Mouse (Mus musculus) kidney, adult 2 months (tissue): ENCODE data around the gene Sorcs2.

Experiments
- CTCF ChIP-seq: fragments of 200-500 bp; conservative IDR thresholded peaks from 2 replicates; pipeline ENCODE4 v1.5.1; 2011; ENCODE audit warnings: low read depth, mild to moderate bottlenecking, control low read depth, low read length, moderate library complexity, mixed read lengths; ENCODE audit not compliant: insufficient read depth, insufficient read length
- POLR2A ChIP-seq: fragments of 200-500 bp; IDR thresholded peaks from one replicate; pipeline ENCODE4 v1.6.1; 2011; ENCODE audit warnings: low read depth, low read length, control low read depth

DNA sequence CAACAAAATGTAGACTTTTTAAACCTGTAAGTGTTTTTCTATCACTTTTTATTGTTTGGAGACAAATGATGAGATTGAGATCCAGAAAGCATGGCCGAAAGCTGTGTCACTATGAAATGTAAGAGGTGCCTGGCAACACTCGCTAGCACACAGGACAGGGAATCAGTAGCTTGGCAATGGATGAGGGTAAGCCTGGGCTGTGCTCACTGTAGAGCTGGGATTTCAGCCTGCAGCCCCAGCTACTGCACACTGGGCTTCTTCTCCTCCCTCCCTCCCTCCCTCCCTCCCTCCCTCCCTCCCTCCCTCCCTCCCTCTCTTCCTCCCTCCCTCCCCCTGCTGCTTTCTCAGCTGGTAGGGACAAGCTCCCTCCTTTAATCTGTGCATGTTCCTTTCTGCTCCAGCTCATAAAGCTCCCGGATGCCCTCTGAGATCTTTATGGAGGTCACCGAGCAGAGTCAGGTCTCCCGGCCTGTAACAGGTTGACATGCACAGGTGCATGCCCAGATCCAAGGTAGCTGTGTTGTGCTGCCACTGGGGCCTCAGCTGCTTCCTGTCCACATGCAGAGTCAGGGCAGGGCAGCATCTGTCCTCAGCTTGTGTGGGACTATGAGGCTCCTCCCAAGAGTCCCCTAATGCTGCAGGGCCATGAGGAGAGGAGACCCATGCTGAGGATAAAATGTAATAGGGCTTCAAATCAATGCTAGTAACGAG lies 123.1 kb downstream of the Sorcs2 start:
- TF ChIP-seq CTCF = no peak
- TF ChIP-seq POLR2A = no peak
